ENCODE assay signal across 13 mouse cellular contexts in genomic region chr5:113414639-113415038, GRCm38 (mm10). TPM values are rescaled to one million over a fixed set of nuclear protein-coding genes. Genes with fewer than 3 reads are reported as not detected.
DNase-seq lines count a peak whose midpoint lies in the region; ATAC-seq lines count a peak whose summit lies in the region.
"Had no signal": no experiment of that assay in that cellular context is flagged by ENCODE, and none has a peak within 500 bp of the region (broad histone marks: within the 10 kb centered on the region; RNA-seq: fewer than 3 reads in every experiment).

No protein-coding gene starts in this region.

- H3K27ac ChIP-seq in hindbrain, embryonic 15.5 days (replicated peaks): no peak overlapping the region
- H3K27ac ChIP-seq in hindbrain, embryonic 12.5 days: no peak overlapping the region
- H3K27ac ChIP-seq: limb, embryonic 15.5 days had no signal

- H3K4me3 ChIP-seq in hindbrain, embryonic 15.5 days: no peak overlapping the region
- no peak overlapping the region for H3K4me3 ChIP-seq in hindbrain, embryonic 12.5 days
- H3K4me3 ChIP-seq: limb, embryonic 15.5 days had no signal

- no peaks in the 10 kb centered on the region for H3K36me3 ChIP-seq in hindbrain, embryonic 15.5 days
- H3K36me3 ChIP-seq in hindbrain, embryonic 12.5 days: no peaks in the 10 kb centered on the region
- H3K36me3 ChIP-seq: limb, embryonic 15.5 days had no signal

- peaks cover 30% of the 10 kb centered on the region for H3K4me1 ChIP-seq in hindbrain, embryonic 15.5 days (replicated peaks)
- H3K4me1 ChIP-seq in hindbrain, embryonic 12.5 days: peaks cover 20% of the 10 kb centered on the region

- peak; percentile 41 for DNase-seq in right cerebral cortex, adult 18-20 months
- DNase-seq in right cerebral cortex, postnatal 36 days (ENCODE audit: low spot score in 2 of 2): no peak
- DNase-seq in cerebellum, postnatal 36 days: peak; percentile 40 to 48
- DNase-seq in thymus, postnatal 0 days (ENCODE audit: low spot score): no peak
- DNase-seq: lung, postnatal 10 days; spleen, adult 18-20 months had no signal

- H3K4me2 ChIP-seq in hindbrain, embryonic 15.5 days: no peak overlapping the region
- no peak overlapping the region for H3K4me2 ChIP-seq in hindbrain, embryonic 12.5 days (replicated peaks)
- H3K4me2 ChIP-seq: limb, embryonic 15.5 days; midbrain, embryonic 11.5 days had no signal

- H3K27me3 ChIP-seq in hindbrain, embryonic 15.5 days: no peaks in the 10 kb centered on the region
- peaks cover 18% of the 10 kb centered on the region; the same call in 1 of the 2 replicates for H3K27me3 ChIP-seq in hindbrain, embryonic 12.5 days

- ATAC-seq in hindbrain, embryonic 15.5 days (ENCODE audit: low FRiP score, low read depth): peak; percentile 43; the same call in 1 of the 2 replicates
- no peak for ATAC-seq in hindbrain, embryonic 12.5 days (ENCODE audit: low FRiP score)
- ATAC-seq in CD4-positive, CD25-positive, alpha-beta regulatory T cell, adult 4 months: no peak
- ATAC-seq: intestine, postnatal 0 days had no signal

- H3K9me3 ChIP-seq in hindbrain, embryonic 15.5 days: no peaks in the 10 kb centered on the region
- H3K9me3 ChIP-seq in hindbrain, embryonic 12.5 days (replicated peaks): no peaks in the 10 kb centered on the region
- H3K9me3 ChIP-seq: limb, embryonic 15.5 days had no signal

- 55% methylated on average over 2 of the region's 2 CpGs for WGBS in hindbrain, embryonic 15.5 days
- 85% methylated on average over 2 of the region's 2 CpGs for WGBS in hindbrain, embryonic 12.5 days

- no peak overlapping the region for H3K9ac ChIP-seq in hindbrain, embryonic 15.5 days
- H3K9ac ChIP-seq in hindbrain, embryonic 12.5 days: no peak overlapping the region
- H3K9ac ChIP-seq: limb, embryonic 15.5 days had no signal

RNA-seq across cellular contexts. Expression of gene Aym1, which starts 57.5 kb away (rescaled TPM):
- not detected in 2 replicates for polyA plus RNA-seq in hindbrain, embryonic 15.5 days (2015; fragmentation: Nextera tagmentation; extraction: Ambion mirVana)
- polyA plus RNA-seq in hindbrain, embryonic 12.5 days (2016; fragmentation: Nextera tagmentation; extraction: Ambion mirVana): not detected in 2 replicates
- not detected in 2 replicates for polyA plus RNA-seq in thymus, postnatal 0 days (2015; fragmentation: Nextera tagmentation; extraction: Ambion mirVana)
- polyA plus RNA-seq in CD4-positive, CD25-positive, alpha-beta regulatory T cell, adult 4 months (2017; shearing (Covaris generic)): not detected
- polyA plus RNA-seq: intestine, postnatal 0 days; large intestine, adult 2 months; limb, embryonic 15.5 days; midbrain, embryonic 11.5 days had no signal

Comparison
In these comparisons a context has a peak if more than half of its experiments do, and no peak if none do; other contexts are left out.
1. DNase-seq: peak in right cerebral cortex, adult 18-20 months (single experiment) and cerebellum, postnatal 36 days (2 of 2); none in right cerebral cortex, postnatal 36 days (0 of 2) and thymus, postnatal 0 days (single experiment).